Mouse (Mus musculus): ENCODE measurements around the gene Slc5a11.
A peak's percentile ranks its signal among the peaks of the same experiment; 100 is the strongest.

Gene Slc5a11

DNA sequence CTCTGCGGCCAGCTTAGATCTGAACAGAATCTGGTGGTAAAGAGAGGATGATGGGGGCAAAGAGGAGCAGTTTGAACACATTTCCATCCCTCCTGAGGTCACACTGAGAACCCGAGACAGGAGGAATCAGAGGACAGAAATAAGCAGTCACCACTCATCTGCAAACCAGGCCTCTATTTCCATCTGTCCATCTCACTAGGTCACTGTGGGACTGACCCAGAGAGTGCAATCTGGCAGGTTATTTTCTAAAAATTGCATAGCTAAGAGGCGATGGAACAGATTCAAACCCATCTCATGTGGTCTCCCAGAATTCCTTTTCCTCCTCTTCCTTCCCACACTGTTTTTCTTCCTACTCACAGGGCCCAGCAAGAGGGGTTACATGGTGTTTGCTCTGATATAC is 73.3 kb downstream of the Slc5a11 start:
- no peak for DNase-seq

- no peak for DNase-seq
Observed at GRCm38 (mm10) chr7:123289176-123289575, 74.6 kb downstream of the Slc5a11 start.

DNA sequence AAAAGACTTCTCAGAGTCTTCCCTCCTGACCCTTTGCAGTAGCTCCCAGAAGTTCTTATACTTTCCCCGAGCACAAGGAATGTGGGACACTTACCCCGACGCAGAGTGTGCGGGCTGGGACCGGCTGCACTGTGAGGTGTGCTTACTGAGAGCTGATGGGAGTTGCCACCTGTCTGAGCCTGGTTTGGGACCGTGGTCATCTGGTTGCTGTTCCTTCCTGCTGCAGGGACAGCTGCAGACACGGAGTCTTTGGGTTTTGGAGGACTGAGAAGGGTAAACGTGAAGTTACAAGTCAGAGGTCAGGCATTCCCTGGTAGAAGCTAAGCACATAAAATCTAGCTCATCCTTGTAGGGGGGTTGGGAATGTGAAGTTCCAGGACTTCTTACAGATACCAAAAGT is 77.4 kb downstream of the Slc5a11 start:
- no peak for DNase-seq

- DNase-seq = no peak
Observed at GRCm38 (mm10) chr7:123293898-123294297, 79.3 kb downstream of the Slc5a11 start.

DNA sequence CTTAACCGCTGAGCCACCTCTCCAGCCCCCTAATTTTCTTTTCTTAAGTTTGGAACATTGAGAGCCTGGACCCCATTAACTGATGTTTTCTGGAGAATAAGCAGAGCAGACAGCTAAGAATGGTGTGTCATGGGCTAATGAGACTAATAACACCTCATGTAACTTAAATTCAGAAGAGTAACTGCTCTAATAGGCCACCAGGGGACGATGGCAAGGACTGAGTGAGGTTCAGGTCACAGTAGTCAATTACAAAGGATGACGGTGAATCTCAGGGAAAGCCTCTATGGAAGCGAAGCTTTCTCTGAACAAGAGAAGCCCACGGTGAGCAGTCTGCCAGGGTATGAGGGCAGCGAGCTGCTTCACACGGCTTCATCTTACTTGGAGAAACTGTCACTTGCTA is 80.8 kb downstream of the Slc5a11 start:
- DNase-seq = no peak

DNA sequence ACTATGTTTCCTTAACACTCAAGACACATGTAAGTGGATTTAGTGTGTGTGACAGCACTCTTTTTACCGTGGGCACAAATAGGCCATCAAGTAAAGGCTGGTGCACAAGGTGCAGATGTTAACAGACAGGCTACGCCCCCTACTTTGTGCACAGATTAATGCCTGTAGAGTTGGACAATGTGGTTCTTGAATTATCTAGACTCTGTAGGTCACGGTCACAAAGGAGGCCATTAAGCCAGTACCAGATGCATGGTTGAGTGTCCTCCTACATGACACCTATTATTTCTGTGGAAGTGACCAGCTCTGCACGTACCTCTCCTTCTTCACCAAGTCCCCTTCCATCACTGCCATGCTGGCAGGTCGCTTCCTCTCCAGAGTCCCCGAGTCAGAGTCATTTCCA is 81.5 kb downstream of the Slc5a11 start:
- DNase-seq = no peak

- DNase-seq = no peak
Observed at GRCm38 (mm10) chr7:123298225-123298624, 83.6 kb downstream of the Slc5a11 start.

- no peak for DNase-seq
Observed at GRCm38 (mm10) chr7:123300258-123300657, 85.7 kb downstream of the Slc5a11 start.

- DNase-seq = no peak
Observed at GRCm38 (mm10) chr7:123305397-123305796, 90.8 kb downstream of the Slc5a11 start.

GRCm38 (mm10) chr7:123307236-123307635 is 92.7 kb downstream of the Slc5a11 start:
- DNase-seq = no peak

GRCm38 (mm10) chr7:123307887-123308558 is 93.4 kb downstream of the Slc5a11 start:
- DNase-seq = no peak

GRCm38 (mm10) chr7:123311836-123312235 is 97.3 kb downstream of the Slc5a11 start:
- DNase-seq = no peak

DNA sequence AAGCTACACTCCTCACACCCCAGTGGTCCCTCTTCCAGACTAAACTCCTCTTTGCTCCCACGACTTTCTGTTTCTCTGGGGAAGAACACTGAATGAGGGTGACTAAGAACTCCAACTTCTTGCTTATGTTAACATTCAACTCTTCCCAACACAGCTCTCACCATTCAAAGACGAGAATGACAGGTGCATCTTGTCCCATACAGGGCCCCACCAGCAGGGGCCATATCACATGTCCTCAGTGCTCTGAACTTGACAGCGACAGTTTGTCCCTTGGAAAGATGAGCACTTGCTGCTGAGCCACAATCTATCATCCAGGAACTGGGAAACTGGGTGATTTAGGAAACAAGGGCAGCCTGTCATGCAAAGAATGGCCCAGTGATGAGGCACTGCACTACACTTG is 98.2 kb downstream of the Slc5a11 start:
- no peak for DNase-seq

GRCm38 (mm10) chr7:123322452-123323121 is 108.0 kb downstream of the Slc5a11 start:
- peak; percentile 67 for DNase-seq
